In genomic region chr10:7145614-7146013, GRCm38 (mm10) we compare ENCODE assay signal across 13 mouse cellular contexts.
DNase-seq lines count a peak whose midpoint lies in the region; ATAC-seq and TF ChIP-seq lines count a peak whose summit lies in the region.
"Had no signal": no experiment of that assay in that cellular context is flagged by ENCODE, and none has a peak within 500 bp of the region (broad histone marks: within the 10 kb centered on the region; RNA-seq: fewer than 3 reads in every experiment).

No protein-coding gene starts in this region.

- no peak for TF ChIP-seq EP300 in stomach, postnatal 0 days (optimal IDR thresholded peaks at IDR 0.05)

- no peaks in the 10 kb centered on the region for H3K27me3 ChIP-seq in kidney, embryonic 16.5 days (ENCODE audit: insufficient read depth, low read length)
- no peaks in the 10 kb centered on the region for H3K27me3 ChIP-seq in kidney, embryonic 15.5 days
- H3K27me3 ChIP-seq in stomach, postnatal 0 days (ENCODE audit: control insufficient read depth, insufficient read depth, low read length), result no peaks in the 10 kb centered on the region
- H3K27me3 ChIP-seq: embryonic facial prominence, embryonic 12.5 days had no signal

- H3K27ac ChIP-seq in kidney, embryonic 16.5 days (ENCODE audit: low read length), result no peak overlapping the region
- H3K27ac ChIP-seq in kidney, embryonic 15.5 days, result no peak overlapping the region
- peak overlapping the region; percentile 30; the same call in 1 of the 2 replicates for H3K27ac ChIP-seq in stomach, postnatal 0 days (replicated peaks)
- H3K27ac ChIP-seq: embryonic facial prominence, embryonic 12.5 days had no signal

- no peak overlapping the region for H3K4me2 ChIP-seq in kidney, embryonic 16.5 days (replicated peaks; ENCODE audit: low read depth, low read length)
- H3K4me2 ChIP-seq in kidney, embryonic 15.5 days, result no peak overlapping the region
- H3K4me2 ChIP-seq in stomach, postnatal 0 days (replicated peaks; ENCODE audit: low read depth), result no peak overlapping the region
- H3K4me2 ChIP-seq: embryonic facial prominence, embryonic 12.5 days had no signal

- DNase-seq in adrenal gland, postnatal 14 days, result peak; percentile 34
- DNase-seq in adrenal gland, postnatal 4 days (ENCODE audit: low spot score in 2 of 2), result no peak
- peak; percentile 39 for DNase-seq in kidney, adult 11 months
- peak; percentile 46 for DNase-seq in stomach, postnatal 0 days (ENCODE audit: low spot score)
- DNase-seq in frontal cortex, adult 2 months (ENCODE audit: extremely low spot score in 1 of 2, low spot score in 1 of 2), result no peak
- no peak for DNase-seq in left cerebral cortex, postnatal 36 days (ENCODE audit: low spot score in 2 of 2)
- DNase-seq: forebrain, postnatal 0 days; left cerebral cortex, postnatal 4 days; thymus, adult 2 months had no signal

- H3K4me1 ChIP-seq in kidney, embryonic 16.5 days (ENCODE audit: insufficient read depth, low read length), result peaks cover 21% of the 10 kb centered on the region
- peaks cover 23% of the 10 kb centered on the region for H3K4me1 ChIP-seq in kidney, embryonic 15.5 days
- peaks cover 7% of the 10 kb centered on the region; the same call in 1 of the 2 replicates for H3K4me1 ChIP-seq in stomach, postnatal 0 days (replicated peaks; ENCODE audit: control insufficient read depth, insufficient read depth)
- H3K4me1 ChIP-seq: embryonic facial prominence, embryonic 12.5 days had no signal

- TF ChIP-seq CTCF in stomach, postnatal 0 days (IDR thresholded peaks at IDR 0.05; ENCODE audit: low read depth), result no peak

- no peaks in the 10 kb centered on the region for H3K9me3 ChIP-seq in kidney, embryonic 16.5 days (ENCODE audit: low read length)
- no peaks in the 10 kb centered on the region for H3K9me3 ChIP-seq in kidney, embryonic 15.5 days (replicated peaks)
- no peaks in the 10 kb centered on the region for H3K9me3 ChIP-seq in stomach, postnatal 0 days (ENCODE audit: control insufficient read depth, low read length)
- H3K9me3 ChIP-seq: embryonic facial prominence, embryonic 12.5 days had no signal

- H3K4me3 ChIP-seq in kidney, embryonic 16.5 days (ENCODE audit: low read length), result no peak overlapping the region
- H3K4me3 ChIP-seq in kidney, embryonic 15.5 days (replicated peaks), result no peak overlapping the region
- no peak overlapping the region for H3K4me3 ChIP-seq in stomach, postnatal 0 days (ENCODE audit: low read depth, low read length)
- H3K4me3 ChIP-seq: embryonic facial prominence, embryonic 12.5 days had no signal

- no peak overlapping the region for H3K9ac ChIP-seq in kidney, embryonic 16.5 days (replicated peaks; ENCODE audit: low read length)
- no peak overlapping the region for H3K9ac ChIP-seq in kidney, embryonic 15.5 days
- H3K9ac ChIP-seq in stomach, postnatal 0 days (ENCODE audit: low read length), result no peak overlapping the region
- H3K9ac ChIP-seq: embryonic facial prominence, embryonic 12.5 days; forebrain, postnatal 0 days had no signal

- intact Hi-C loops in left cerebral cortex, postnatal 36 days (cut with DNase I), result no loop called here

- 0 out of 2 replicates have a peak, but pooled peaks cover 16% of the 10 kb centered on the region for H3K36me3 ChIP-seq in kidney, embryonic 16.5 days (ENCODE audit: insufficient read depth, low read length)
- H3K36me3 ChIP-seq in kidney, embryonic 15.5 days, result peaks cover 21% of the 10 kb centered on the region
- no peaks in the 10 kb centered on the region for H3K36me3 ChIP-seq in stomach, postnatal 0 days (ENCODE audit: control insufficient read depth, insufficient read depth, low read length)

- ATAC-seq in kidney, embryonic 16.5 days (ENCODE audit: low FRiP score, low TSS enrichment), result no peak
- peak; percentile 23; the same call in 1 of the 2 replicates for ATAC-seq in kidney, embryonic 15.5 days (replicated peaks; ENCODE audit: low FRiP score)
- peak; percentile 85 for ATAC-seq in stomach, postnatal 0 days (ENCODE audit: low FRiP score, low TSS enrichment)
- ATAC-seq: forebrain, postnatal 0 days; intestine, embryonic 16.5 days had no signal

- WGBS in kidney, embryonic 16.5 days, result 52% methylated on average over 5 of the region's 5 CpGs
- WGBS in kidney, embryonic 15.5 days, result 58% methylated on average over 5 of the region's 5 CpGs
- 68% methylated on average over 5 of the region's 5 CpGs for WGBS in stomach, postnatal 0 days

Comparison
In these comparisons a context has a peak if more than half of its experiments do, and no peak if none do; other contexts are left out.
1. DNase-seq: peak in adrenal gland, postnatal 14 days (single experiment), kidney, adult 11 months (single experiment) and stomach, postnatal 0 days (single experiment); none in adrenal gland, postnatal 4 days (0 of 2), frontal cortex, adult 2 months (0 of 2) and left cerebral cortex, postnatal 36 days (0 of 2).